ENCODE assay signal across 19 mouse cellular contexts in genomic region chr11:32510930-32511329, GRCm38 (mm10). TPM values are rescaled to one million over a fixed set of nuclear protein-coding genes. Genes with fewer than 3 reads are reported as not detected.
DNase-seq lines count a peak whose midpoint lies in the region; TF ChIP-seq lines count a peak whose summit lies in the region.
"Had no signal": no experiment of that assay in that cellular context is flagged by ENCODE, and none has a peak within 500 bp of the region (broad histone marks: within the 10 kb centered on the region; RNA-seq: fewer than 3 reads in every experiment).

No protein-coding gene starts in this region.

- WGBS in thymus, adult 2 months: 90% methylated on average over 1 of the region's 1 CpGs

- intact Hi-C loops in left cerebral cortex, adult 2 months (cut with DNase I): no loop called here
- intact Hi-C loops in left cerebral cortex, postnatal 10 days (cut with DNase I): no loop called here

- no peak overlapping the region for H3K27ac ChIP-seq in left cerebral cortex, adult 2 months
- no peak overlapping the region for H3K27ac ChIP-seq in thymus, adult 2 months (ENCODE audit: control insufficient read depth, insufficient read depth, low read length)
- H3K27ac ChIP-seq: embryonic facial prominence, embryonic 10.5 days; heart, embryonic 13.5 days; hindbrain, postnatal 0 days; liver, embryonic 15.5 days; midbrain, embryonic 10.5 days had no signal

- TF ChIP-seq CTCF in left cerebral cortex, adult 2 months (IDR thresholded peaks at IDR 0.05): peak; percentile 5; the same call in 1 of the 2 replicates
- TF ChIP-seq CTCF in thymus, adult 2 months (IDR thresholded peaks at IDR 0.05; ENCODE audit: borderline replicate concordance, control insufficient read depth, extremely low read depth, insufficient read depth, low read length, poor library complexity): no peak

- H3K36me3 ChIP-seq in splenic B cell, adult 2 months (ENCODE audit: control insufficient read depth, insufficient read depth, low read length, poor library complexity, severe bottlenecking): no peaks in the 10 kb centered on the region
- no peaks in the 10 kb centered on the region for H3K36me3 ChIP-seq in thymus, adult 2 months (ENCODE audit: control insufficient read depth, insufficient read depth, low read length)
- H3K36me3 ChIP-seq: liver, embryonic 15.5 days had no signal

- no peak for DNase-seq in left cerebral cortex, adult 2 months (ENCODE audit: extremely low spot score in 1 of 2, low spot score in 2 of 2)
- no peak for DNase-seq in left cerebral cortex, postnatal 10 days (ENCODE audit: extremely low spot score in 1 of 2, low spot score in 2 of 2)
- peak; percentile 24 for DNase-seq in CD4-positive helper T cell, adult 2 months (ENCODE audit: low read depth, low spot score)
- DNase-seq in NIH3T3 (ENCODE audit: low read depth): peak; percentile 22
- DNase-seq in splenic B cell, adult 2 months (ENCODE audit: low read depth, low spot score): peak; percentile 23
- no peak for DNase-seq in thymus, adult 2 months
- no peak for DNase-seq in ovary, postnatal 36 days (ENCODE audit: low spot score)
- DNase-seq: adrenal gland, postnatal 10 days; cerebellum, adult 2 months; kidney, adult 9 months had no signal

- no peaks in the 10 kb centered on the region for H3K4me1 ChIP-seq in thymus, adult 2 months (replicated peaks; ENCODE audit: control insufficient read depth, insufficient read depth, low read length)
- H3K4me1 ChIP-seq: liver, embryonic 15.5 days; midbrain, embryonic 10.5 days had no signal

- no peaks in the 10 kb centered on the region for H3K27me3 ChIP-seq in splenic B cell, adult 2 months (ENCODE audit: control insufficient read depth, insufficient read depth, low read length, poor library complexity, severe bottlenecking)
- no peaks in the 10 kb centered on the region for H3K27me3 ChIP-seq in thymus, adult 2 months (ENCODE audit: control insufficient read depth, insufficient read depth, low read length)
- H3K27me3 ChIP-seq: heart, embryonic 13.5 days; liver, embryonic 15.5 days had no signal

- H3K4me3 ChIP-seq in left cerebral cortex, adult 2 months: no peak overlapping the region
- H3K4me3 ChIP-seq in thymus, adult 2 months (ENCODE audit: control insufficient read depth, insufficient read depth, low read length): no peak overlapping the region
- H3K4me3 ChIP-seq: embryonic facial prominence, embryonic 10.5 days; heart, embryonic 13.5 days; liver, embryonic 15.5 days; midbrain, embryonic 10.5 days had no signal

- no peak for TF ChIP-seq POLR2A in thymus, adult 2 months (IDR thresholded peaks at IDR 0.05; ENCODE audit: control insufficient read depth, extremely low read depth, insufficient read depth, low read length, poor library complexity)

RNA-seq across cellular contexts. Expression of gene Efcab9, which starts 21.0 kb away (rescaled TPM):
- 1 to 10 TPM in 1 of 2 experiments, under 1 TPM in 1; 0.75 to 1.4 TPM for total RNA-seq in left cerebral cortex, adult 2 months (2021)
- total RNA-seq in left cerebral cortex, postnatal 10 days (2021): not detected
- 0.71 and 0.85 TPM in 2 replicates for polyA plus RNA-seq in thymus, adult 2 months (2012; rRNA removed)
- total RNA-seq: hematopoietic stem cell, adult 5-6 weeks; hindbrain, postnatal 0 days had no signal
- polyA plus RNA-seq: embryonic facial prominence, embryonic 10.5 days; forebrain, embryonic 14.5 days; hindbrain, postnatal 0 days; limb, embryonic 11.5 days; neural tube, embryonic 14.5 days had no signal

RNA-seq across cellular contexts. Expression of gene Stk10, which starts 22.2 kb away (rescaled TPM):
- 1 to 10 TPM; 6.7 to 8.7 TPM for total RNA-seq in left cerebral cortex, adult 2 months (2021)
- total RNA-seq in left cerebral cortex, postnatal 10 days (2021): 1 to 10 TPM; 6.4 to 7.5 TPM
- 50.3 and 55.4 TPM in 2 replicates for polyA plus RNA-seq in thymus, adult 2 months (2012; rRNA removed)

RNA-seq across cellular contexts. Expression of gene Ubtd2, which starts 55.8 kb away (rescaled TPM):
- 10 to 100 TPM; 53.9 to 57.3 TPM for total RNA-seq in left cerebral cortex, adult 2 months (2021)
- total RNA-seq in left cerebral cortex, postnatal 10 days (2021): 10 to 100 TPM; 46.9 to 54.9 TPM
- 8.7 and 9.1 TPM in 2 replicates for polyA plus RNA-seq in thymus, adult 2 months (2012; rRNA removed)

Comparison
In these comparisons a context has a peak if more than half of its experiments do, and no peak if none do; other contexts are left out.
1. DNase-seq: peak in CD4-positive helper T cell, adult 2 months (single experiment), NIH3T3 (single experiment) and splenic B cell, adult 2 months (single experiment); none in left cerebral cortex, adult 2 months (0 of 2), left cerebral cortex, postnatal 10 days (0 of 2), thymus, adult 2 months (single experiment) and ovary, postnatal 36 days (single experiment).